Mouse (Mus musculus) ES-Bruce4 (cell line): ENCODE data around the gene Utp20. TPM values are rescaled to one million over a fixed set of nuclear protein-coding genes. Genes with fewer than 3 reads are reported as not detected.
"Not testable (repeated sequence)": the region's sequence is repeated elsewhere in the genome, so short reads cannot be mapped to it uniquely, and the experiment has no call there.

ENCODE experiments used
- H3K27ac ChIP-seq: 2 replicates; pipeline ENCODE4 v1.5.1; 2012; ENCODE audit warnings: low read length, inconsistent platforms; ENCODE audit not compliant: insufficient read depth
- H3K27me3 ChIP-seq: 2 replicates; pipeline ENCODE4 v1.6.1; 2012; ENCODE audit warnings: mild to moderate bottlenecking, low read length, inconsistent platforms; ENCODE audit not compliant: control insufficient read depth, poor library complexity, insufficient read depth, severe bottlenecking
- H3K36me3 ChIP-seq: 2 replicates; pipeline ENCODE4 v1.6.1; 2012; ENCODE audit warnings: inconsistent platforms, mild to moderate bottlenecking, low read length, moderate library complexity; ENCODE audit not compliant: control insufficient read depth, poor library complexity, insufficient read depth, severe bottlenecking
- H3K4me1 ChIP-seq: one replicate; pipeline ENCODE4 v1.8.1; 2011; ENCODE audit warnings: low read length; ENCODE audit not compliant: control insufficient read depth, insufficient read depth
- H3K4me3 ChIP-seq: 2 replicates; pipeline ENCODE4 v1.5.1; 2011; ENCODE audit warnings: low read depth, mild to moderate bottlenecking, low read length
- H3K9ac ChIP-seq: 2 replicates; pipeline ENCODE4 v1.6.1; 2012; ENCODE audit warnings: low read depth, mild to moderate bottlenecking, inconsistent platforms; ENCODE audit not compliant: poor library complexity, severe bottlenecking
- H3K9me3 ChIP-seq: replicated peaks from 2 replicates; pipeline ENCODE4 v1.6.1; 2012; ENCODE audit warnings: mild to moderate bottlenecking, low read length, inconsistent platforms; ENCODE audit not compliant: control insufficient read depth, poor library complexity, insufficient read depth, severe bottlenecking
- CTCF ChIP-seq: IDR thresholded peaks from one replicate; pipeline ENCODE4 v1.8.1; 2011; ENCODE audit warnings: low read depth, low read length
- EP300 ChIP-seq: IDR thresholded peaks from 2 replicates; pipeline ENCODE4 v1.6.1; 2011; ENCODE audit warnings: low read depth, low read length; ENCODE audit not compliant: insufficient read depth
- POLR2A ChIP-seq: IDR thresholded peaks from one replicate; pipeline ENCODE4 v1.8.1; 2011; ENCODE audit warnings: low read length; ENCODE audit not compliant: insufficient read depth
- polyA plus RNA-seq: library from polyadenylated mRNA; stranded (reverse); fragments of >200 nt; gene quantifications from 2 replicates; pipeline ENCODE4 v1.2.4, GENCODE M21; 2011; ENCODE audit warnings: low read depth; ENCODE audit not compliant: missing spikeins, insufficient read depth, insufficient read length

Gene Utp20
- polyA plus RNA-seq, 1 experiment, result 71.3 TPM

GRCm38 (mm10) chr10:88761524-88762212 lies 64.9 kb downstream of the Utp20 start:
- Histone ChIP-seq H3K4me3 (no peak overlapping the region), H3K36me3 (peaks cover 80% of the 10 kb centered on the region), H3K27me3 (no peaks in the 10 kb centered on the region), H3K27ac (no peak overlapping the region), H3K9me3 (no peaks in the 10 kb centered on the region), H3K9ac (no peak overlapping the region), H3K4me1 (no peaks in the 10 kb centered on the region)
- TF ChIP-seq CTCF, result no peak
- no peak for TF ChIP-seq EP300
- no peak for TF ChIP-seq POLR2A

- Histone ChIP-seq H3K9ac (no peak overlapping the region), H3K4me3 (no peak overlapping the region), H3K27me3 (no peaks in the 10 kb centered on the region), H3K36me3 (peaks cover 17% of the 10 kb centered on the region), H3K27ac (no peak overlapping the region), H3K4me1 (no peaks in the 10 kb centered on the region), H3K9me3 (no peaks in the 10 kb centered on the region)
- no peak for TF ChIP-seq EP300
Measured at GRCm38 (mm10) chr10:88741426-88741825, 85.2 kb downstream of the Utp20 start.

GRCm38 (mm10) chr10:88740781-88741180 lies 85.8 kb downstream of the Utp20 start:
- Histone ChIP-seq H3K9ac (no peak overlapping the region), H3K36me3 (peaks cover 15% of the 10 kb centered on the region), H3K27me3 (no peaks in the 10 kb centered on the region), H3K27ac (no peak overlapping the region), H3K4me1 (no peaks in the 10 kb centered on the region), H3K9me3 (no peaks in the 10 kb centered on the region), H3K4me3 (no peak overlapping the region)
- TF ChIP-seq POLR2A (no peak), EP300 (no peak), CTCF (no peak)

- Histone ChIP-seq H3K36me3 (peaks cover 14% of the 10 kb centered on the region), H3K4me3 (no peak overlapping the region), H3K9me3 (no peaks in the 10 kb centered on the region), H3K4me1 (no peaks in the 10 kb centered on the region), H3K27me3 (no peaks in the 10 kb centered on the region), H3K9ac (no peak overlapping the region), H3K27ac (no peak overlapping the region)
- no peak for TF ChIP-seq CTCF
- no peak for TF ChIP-seq POLR2A
- TF ChIP-seq EP300, result no peak
Measured at GRCm38 (mm10) chr10:88739818-88740217, 86.8 kb downstream of the Utp20 start.

- peaks cover 13% of the 10 kb centered on the region for H3K36me3 ChIP-seq
- not testable (repeated sequence) for H3K27ac ChIP-seq, H3K9me3 ChIP-seq, H3K9ac ChIP-seq, H3K4me1 ChIP-seq, H3K4me3 ChIP-seq, H3K27me3 ChIP-seq
Measured at GRCm38 (mm10) chr10:88739074-88739473, 87.5 kb downstream of the Utp20 start.

GRCm38 (mm10) chr10:88732309-88732622 lies 94.3 kb downstream of the Utp20 start:
- Histone ChIP-seq H3K9me3 (no peaks in the 10 kb centered on the region), H3K36me3 (peaks cover 5% of the 10 kb centered on the region), H3K4me3 (peak overlapping the region; percentile 91), H3K9ac (peak overlapping the region; percentile 78; the same call in 1 of the 2 replicates), H3K27ac (no peak overlapping the region), H3K4me1 (no peaks in the 10 kb centered on the region), H3K27me3 (no peaks in the 10 kb centered on the region)
- no peak for TF ChIP-seq POLR2A
- TF ChIP-seq EP300, result no peak
